Mouse (Mus musculus) heart, postnatal 0 days (tissue): ENCODE data around the gene Ptges3l.

Experiments used
- CTCF ChIP-seq: IDR thresholded peaks from 2 replicates; pipeline ENCODE4 v1.5.1; 2016; ENCODE audit warnings: antibody characterized with exemption, control low read depth, low read depth
- EP300 ChIP-seq: IDR thresholded peaks from 2 replicates; pipeline ENCODE4 v1.6.1; 2016; ENCODE audit warnings: antibody characterized with exemption, low read depth

DNA sequence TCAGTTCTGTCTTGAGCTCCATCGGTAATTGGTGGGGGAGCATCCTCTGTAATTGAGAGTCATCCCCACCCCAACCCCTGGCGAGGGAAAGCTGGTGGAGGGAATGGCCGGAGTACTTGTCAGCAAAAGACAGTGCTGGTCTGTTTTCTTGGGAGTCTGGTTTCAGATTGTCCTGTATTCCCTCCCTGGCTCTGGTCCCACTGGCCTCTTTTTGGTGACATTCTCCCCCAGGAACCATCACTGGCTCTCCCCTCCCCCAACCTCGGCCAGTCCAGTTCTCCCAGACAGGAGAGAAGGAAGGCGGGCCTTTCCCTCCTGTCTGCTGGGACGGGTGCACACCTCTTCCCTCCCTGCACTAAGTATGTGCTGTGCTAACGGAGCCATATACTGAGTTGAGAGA, 47.2 kb upstream of the Ptges3l start:
- TF ChIP-seq CTCF (no peak), EP300 (no peak)
